Mouse (Mus musculus) limb, embryonic 14.5 days (tissue): Measurements from ENCODE around the gene Olfr1217. TPM values are rescaled to one million over a fixed set of nuclear protein-coding genes. Genes with fewer than 3 reads are reported as not detected.

Experiments
- ATAC-seq: fragments of 200-750 bp; cut with Nextera tagmentation; 2 replicates; pipeline ENCODE4 v1.8.0; 2017; ENCODE audit warnings: low read depth, moderate number of reproducible peaks, moderate TSS enrichment; ENCODE audit not compliant: low FRiP score
- DNase-seq: peaks from one replicate; pipeline ENCODE4 v3.0.0-alpha.2; 2015; ENCODE audit warnings: low spot score
- H3K27ac ChIP-seq: fragments of 300-500 bp; sonication (generic); replicated peaks from 2 replicates; pipeline ENCODE4 v1.5.1; 2014; ENCODE audit warnings: low read depth, mild to moderate bottlenecking, low read length, moderate library complexity, mixed read lengths
- H3K27me3 ChIP-seq: fragments of 300-500 bp; sonication (generic); 2 replicates; pipeline ENCODE4 v1.6.1; 2014; ENCODE audit warnings: low read length, mixed read lengths; ENCODE audit not compliant: control insufficient read depth, insufficient read depth
- H3K36me3 ChIP-seq: fragments of 300-500 bp; sonication (generic); 2 replicates; pipeline ENCODE4 v1.6.1; 2014; ENCODE audit warnings: mild to moderate bottlenecking, low read length, moderate library complexity, mixed read lengths; ENCODE audit not compliant: control insufficient read depth, insufficient read depth
- H3K4me1 ChIP-seq: fragments of 300-500 bp; sonication (generic); 2 replicates; pipeline ENCODE4 v1.6.1; 2014; ENCODE audit warnings: antibody characterized with exemption, low read length, mixed read lengths; ENCODE audit not compliant: control insufficient read depth, insufficient read depth
- H3K4me2 ChIP-seq: fragments of 300-500 bp; sonication (generic); replicated peaks from 2 replicates; pipeline ENCODE4 v1.6.1; 2014; ENCODE audit warnings: low read depth, mild to moderate bottlenecking, low read length, moderate library complexity; ENCODE audit not compliant: severe bottlenecking
- H3K4me3 ChIP-seq: fragments of 300-500 bp; sonication (generic); replicated peaks from 2 replicates; pipeline ENCODE4 v1.5.1; 2014; ENCODE audit warnings: low read length
- H3K9ac ChIP-seq: fragments of 300-500 bp; sonication (generic); 2 replicates; pipeline ENCODE4 v1.6.1; 2014; ENCODE audit warnings: mild to moderate bottlenecking, low read depth, low read length, moderate library complexity; ENCODE audit not compliant: severe bottlenecking
- H3K9me3 ChIP-seq: fragments of 300-500 bp; sonication (generic); 2 replicates; pipeline ENCODE4 v1.6.1; 2016; ENCODE audit warnings: low read length; ENCODE audit not compliant: control insufficient read depth
- POLR2A ChIP-seq: fragments of 200-500 bp; IDR thresholded peaks from 2 replicates; pipeline ENCODE4 v1.8.0; 2012; ENCODE audit warnings: inconsistent platforms, mild to moderate bottlenecking, moderate library complexity, borderline replicate concordance; ENCODE audit not compliant: insufficient read depth, insufficient read length; ENCODE audit errors: extremely low read depth
- WGBS: fragments of 180-500 bp; shearing (Covaris S2); extraction: QIAGEN DNeasy Blood & Tissue Kit; methylation state at CpG from one replicate; pipeline ENCODE4 v1.1.7; 2014; 5-methylcytosine and 5-hydroxymethylcytosine counted together
- polyA plus RNA-seq, 2 experiments: library from polyadenylated mRNA; depleted of rRNA in 1 of 2; stranded (reverse) in 1 of 2; unstranded in 1 of 2; fragments of >200 nt; fragmentation: Nextera tagmentation in 1 of 2; extraction: Ambion mirVana in 1 of 2; gene quantifications; 2 replicates each; pipeline versions ENCODE4 v1.2.1 to v1.2.3; 2012 to 2014

Olfr1217 gene
- polyA plus RNA-seq, 2 experiments, result not detected

- no peak for TF ChIP-seq POLR2A
- Histone ChIP-seq H3K9me3 (no peaks in the 10 kb centered on the region), H3K4me1 (no peaks in the 10 kb centered on the region), H3K4me3 (no peak within 1 kb of the TSS), H3K27ac (no peak within 1 kb of the TSS), H3K36me3 (no peaks in the 10 kb centered on the region), H3K9ac (no peak within 1 kb of the TSS), H3K4me2 (no peak within 1 kb of the TSS), H3K27me3 (no peaks in the 10 kb centered on the region)
- WGBS, result 75% methylated on average over 1 of the region's 1 CpGs
- no peak for DNase-seq
- no peak for ATAC-seq
These were observed 39.3 kb downstream of the Olfr1217 start, which contains the start of gene Olfr1214 for GRCm38 (mm10) chr2:88992553-88992952. TSS of gene Olfr1214 (minus strand) at chr2:88992653.

- Histone ChIP-seq H3K4me1 (no peaks in the 10 kb centered on the region), H3K4me3 (no peak within 1 kb of the TSS), H3K27me3 (no peaks in the 10 kb centered on the region), H3K36me3 (no peaks in the 10 kb centered on the region), H3K27ac (no peak within 1 kb of the TSS), H3K9me3 (no peaks in the 10 kb centered on the region), H3K9ac (no peak within 1 kb of the TSS), H3K4me2 (no peak within 1 kb of the TSS)
- no peak for DNase-seq
- ATAC-seq, result no peak
- 84% methylated on average over 1 of the region's 1 CpGs for WGBS
- no peak for TF ChIP-seq POLR2A
These were observed 51.7 kb downstream of the Olfr1217 start, which contains the start of gene Gm13762 for GRCm38 (mm10) chr2:88980181-88980580. TSS of gene Gm13762 (minus strand) at chr2:88980281.

Other genes starting within 250 kb of the Olfr1217 start
- not detected in 2 replicates for gene Olfr1201, start 239.0 kb downstream of the Olfr1217 start, polyA plus RNA-seq (2012; rRNA removed)
- gene Olfr1201, start 239.0 kb downstream of the Olfr1217 start, polyA plus RNA-seq (2014; fragmentation: Nextera tagmentation; extraction: Ambion mirVana), result not detected in 2 replicates
- gene Olfr1202, start 217.6 kb downstream of the Olfr1217 start, polyA plus RNA-seq (2012; rRNA removed), result not detected in 2 replicates
- not detected in 2 replicates for gene Olfr1202, start 217.6 kb downstream of the Olfr1217 start, polyA plus RNA-seq (2014; fragmentation: Nextera tagmentation; extraction: Ambion mirVana)
- not detected in 2 replicates for gene Olfr1205, start 202.3 kb downstream of the Olfr1217 start, polyA plus RNA-seq (2012; rRNA removed)
- gene Olfr1205, start 202.3 kb downstream of the Olfr1217 start, polyA plus RNA-seq (2014; fragmentation: Nextera tagmentation; extraction: Ambion mirVana), result not detected in 2 replicates
- gene Olfr1204, start 182.8 kb downstream of the Olfr1217 start, polyA plus RNA-seq (2012; rRNA removed), result not detected in 2 replicates
- gene Olfr1204, start 182.8 kb downstream of the Olfr1217 start, polyA plus RNA-seq (2014; fragmentation: Nextera tagmentation; extraction: Ambion mirVana), result not detected in 2 replicates
- not detected in 2 replicates for gene Olfr1206, start 168.8 kb downstream of the Olfr1217 start, polyA plus RNA-seq (2012; rRNA removed)
- gene Olfr1206, start 168.8 kb downstream of the Olfr1217 start, polyA plus RNA-seq (2014; fragmentation: Nextera tagmentation; extraction: Ambion mirVana), result not detected in 2 replicates
- not detected in 2 replicates for gene Olfr1208, start 129.8 kb downstream of the Olfr1217 start, polyA plus RNA-seq (2012; rRNA removed)
- gene Olfr1208, start 129.8 kb downstream of the Olfr1217 start, polyA plus RNA-seq (2014; fragmentation: Nextera tagmentation; extraction: Ambion mirVana), result not detected in 2 replicates
- gene Olfr1209, start 116.9 kb downstream of the Olfr1217 start, polyA plus RNA-seq (2012; rRNA removed), result not detected in 2 replicates
- not detected in 2 replicates for gene Olfr1209, start 116.9 kb downstream of the Olfr1217 start, polyA plus RNA-seq (2014; fragmentation: Nextera tagmentation; extraction: Ambion mirVana)
- gene Olfr1211, start 94.0 kb downstream of the Olfr1217 start, polyA plus RNA-seq (2012; rRNA removed), result not detected in 2 replicates
- gene Olfr1211, start 94.0 kb downstream of the Olfr1217 start, polyA plus RNA-seq (2014; fragmentation: Nextera tagmentation; extraction: Ambion mirVana), result not detected in 2 replicates
- gene Olfr1212, start 78.1 kb downstream of the Olfr1217 start, polyA plus RNA-seq (2012; rRNA removed), result not detected in 2 replicates
- gene Olfr1212, start 78.1 kb downstream of the Olfr1217 start, polyA plus RNA-seq (2014; fragmentation: Nextera tagmentation; extraction: Ambion mirVana), result not detected in 2 replicates
- gene Gm13762, start 51.8 kb downstream of the Olfr1217 start, polyA plus RNA-seq (2012; rRNA removed), result not detected in 2 replicates
- not detected in 2 replicates for gene Gm13762, start 51.8 kb downstream of the Olfr1217 start, polyA plus RNA-seq (2014; fragmentation: Nextera tagmentation; extraction: Ambion mirVana)
- not detected in 2 replicates for gene Olfr1214, start 39.4 kb downstream of the Olfr1217 start, polyA plus RNA-seq (2012; rRNA removed)
- gene Olfr1214, start 39.4 kb downstream of the Olfr1217 start, polyA plus RNA-seq (2014; fragmentation: Nextera tagmentation; extraction: Ambion mirVana), result not detected in 2 replicates
- gene Olfr1215, start 25.1 kb downstream of the Olfr1217 start, polyA plus RNA-seq (2012; rRNA removed), result not detected in 2 replicates
- gene Olfr1215, start 25.1 kb downstream of the Olfr1217 start, polyA plus RNA-seq (2014; fragmentation: Nextera tagmentation; extraction: Ambion mirVana), result not detected in 2 replicates
- not detected in 2 replicates for gene Olfr1216, start 13.7 kb downstream of the Olfr1217 start, polyA plus RNA-seq (2012; rRNA removed)
- not detected in 2 replicates for gene Olfr1216, start 13.7 kb downstream of the Olfr1217 start, polyA plus RNA-seq (2014; fragmentation: Nextera tagmentation; extraction: Ambion mirVana)
- gene Olfr1218, start 29.1 kb upstream of the Olfr1217 start, polyA plus RNA-seq (2012; rRNA removed), result not detected in 2 replicates
- not detected in 2 replicates for gene Olfr1218, start 29.1 kb upstream of the Olfr1217 start, polyA plus RNA-seq (2014; fragmentation: Nextera tagmentation; extraction: Ambion mirVana)
- gene Olfr1219, start 51.4 kb upstream of the Olfr1217 start, polyA plus RNA-seq (2012; rRNA removed), result not detected in 2 replicates
- not detected in 2 replicates for gene Olfr1219, start 51.4 kb upstream of the Olfr1217 start, polyA plus RNA-seq (2014; fragmentation: Nextera tagmentation; extraction: Ambion mirVana)
- not detected in 2 replicates for gene Olfr1220, start 74.8 kb upstream of the Olfr1217 start, polyA plus RNA-seq (2012; rRNA removed)
- gene Olfr1220, start 74.8 kb upstream of the Olfr1217 start, polyA plus RNA-seq (2014; fragmentation: Nextera tagmentation; extraction: Ambion mirVana), result not detected in 2 replicates
- not detected in 2 replicates for gene Olfr1221, start 85.2 kb upstream of the Olfr1217 start, polyA plus RNA-seq (2012; rRNA removed)
- not detected in 2 replicates for gene Olfr1221, start 85.2 kb upstream of the Olfr1217 start, polyA plus RNA-seq (2014; fragmentation: Nextera tagmentation; extraction: Ambion mirVana)
- not detected in 2 replicates for gene Olfr1222, start 101.0 kb upstream of the Olfr1217 start, polyA plus RNA-seq (2012; rRNA removed)
- gene Olfr1222, start 101.0 kb upstream of the Olfr1217 start, polyA plus RNA-seq (2014; fragmentation: Nextera tagmentation; extraction: Ambion mirVana), result not detected in 2 replicates
- not detected in 2 replicates for gene Olfr1223, start 119.5 kb upstream of the Olfr1217 start, polyA plus RNA-seq (2012; rRNA removed)
- gene Olfr1223, start 119.5 kb upstream of the Olfr1217 start, polyA plus RNA-seq (2014; fragmentation: Nextera tagmentation; extraction: Ambion mirVana), result not detected in 2 replicates
- gene Olfr1224-ps1, start 132.0 kb upstream of the Olfr1217 start, polyA plus RNA-seq (2012; rRNA removed), result not detected in 2 replicates
- not detected in 2 replicates for gene Olfr1224-ps1, start 132.0 kb upstream of the Olfr1217 start, polyA plus RNA-seq (2014; fragmentation: Nextera tagmentation; extraction: Ambion mirVana)
- gene Olfr1225, start 142.6 kb upstream of the Olfr1217 start, polyA plus RNA-seq (2012; rRNA removed), result not detected in 2 replicates
- gene Olfr1225, start 142.6 kb upstream of the Olfr1217 start, polyA plus RNA-seq (2014; fragmentation: Nextera tagmentation; extraction: Ambion mirVana), result not detected in 2 replicates
- gene Olfr1226, start 168.0 kb upstream of the Olfr1217 start, polyA plus RNA-seq (2012; rRNA removed), result not detected in 2 replicates
- gene Olfr1226, start 168.0 kb upstream of the Olfr1217 start, polyA plus RNA-seq (2014; fragmentation: Nextera tagmentation; extraction: Ambion mirVana), result not detected in 2 replicates
- not detected in 2 replicates for gene Olfr1228, start 222.0 kb upstream of the Olfr1217 start, polyA plus RNA-seq (2012; rRNA removed)
- gene Olfr1228, start 222.0 kb upstream of the Olfr1217 start, polyA plus RNA-seq (2014; fragmentation: Nextera tagmentation; extraction: Ambion mirVana), result not detected in 2 replicates